Mouse (Mus musculus): ENCODE measurements at regions not wholly inside any gene's neighbourhood (a gene's known extent, or its start where the extent isn't known, plus 50 kb on each side); places are given as distances from the start of the nearest gene placed in this dataset.

DNA sequence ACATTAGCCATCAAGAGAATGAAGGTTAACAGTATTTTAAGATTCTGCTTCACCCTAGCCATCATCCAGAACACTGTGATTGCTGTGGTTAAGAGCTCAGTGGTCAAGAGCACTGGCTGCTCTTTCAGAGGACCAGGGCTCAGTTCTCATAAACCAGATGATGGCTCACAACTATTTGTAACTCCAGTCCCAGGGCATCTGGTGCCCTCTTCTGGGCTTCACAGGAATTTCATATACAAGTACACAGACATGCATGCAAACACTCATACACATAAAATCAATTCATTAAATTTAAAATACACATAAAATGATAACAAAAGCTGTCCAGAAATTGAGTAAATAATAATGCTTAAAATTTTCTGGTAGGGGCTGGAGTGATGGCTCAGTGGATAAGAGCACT is 2189.9 kb downstream of the Gm37988 start:
- no peak for TF ChIP-seq CTCF (IDR thresholded peaks at IDR 0.05; ENCODE audit: low read depth)
- TF ChIP-seq EP300 (IDR thresholded peaks at IDR 0.05; ENCODE audit: low read depth), result no peak

Data from heart, postnatal 0 days (tissue).